Mouse (Mus musculus) forebrain, embryonic 16.5 days (tissue): Measurements from ENCODE around the gene Col9a2. TPM values are rescaled to one million over a fixed set of nuclear protein-coding genes. Genes with fewer than 3 reads are reported as not detected.

Experiments
- ATAC-seq: fragments of 200-750 bp; cut with Nextera tagmentation; 2 replicates; pipeline ENCODE4 v1.8.0; 2017; ENCODE audit warnings: mild to moderate bottlenecking, moderate library complexity
- H3K27ac ChIP-seq: fragments of 300-500 bp; sonication (generic); 2 replicates; pipeline ENCODE4 v1.5.1; 2014; ENCODE audit warnings: low read length, control low read depth
- H3K27me3 ChIP-seq: fragments of 300-500 bp; sonication (generic); replicated peaks from 2 replicates; pipeline ENCODE4 v1.6.1; 2014; ENCODE audit warnings: low read length; ENCODE audit not compliant: control insufficient read depth, insufficient read depth
- H3K36me3 ChIP-seq: fragments of 300-500 bp; sonication (generic); 2 replicates; pipeline ENCODE4 v1.6.1; 2014; ENCODE audit not compliant: control insufficient read depth, insufficient read depth
- H3K4me1 ChIP-seq: fragments of 300-500 bp; sonication (generic); replicated peaks from 2 replicates; pipeline ENCODE4 v1.6.1; 2014; ENCODE audit warnings: low read length; ENCODE audit not compliant: control insufficient read depth, insufficient read depth
- H3K4me2 ChIP-seq: fragments of 300-500 bp; sonication (generic); 2 replicates; pipeline ENCODE4 v1.6.1; 2014; ENCODE audit warnings: mild to moderate bottlenecking, low read length, control low read depth
- H3K4me3 ChIP-seq: fragments of 300-500 bp; sonication (generic); replicated peaks from 2 replicates; pipeline ENCODE4 v1.5.1; 2014; ENCODE audit warnings: mild to moderate bottlenecking, low read length, control low read depth
- H3K9ac ChIP-seq: fragments of 300-500 bp; sonication (generic); replicated peaks from 2 replicates; pipeline ENCODE4 v1.6.1; 2014; ENCODE audit warnings: low read depth, low read length, control low read depth
- H3K9me3 ChIP-seq: fragments of 300-500 bp; sonication (generic); 2 replicates; pipeline ENCODE4 v1.6.1; 2016; ENCODE audit warnings: low read length; ENCODE audit not compliant: control insufficient read depth
- WGBS: fragments of 180-500 bp; shearing (Covaris S2); extraction: QIAGEN DNeasy Blood & Tissue Kit; methylation state at CpG from one replicate; pipeline ENCODE4 v1.1.7; 2014; 5-methylcytosine and 5-hydroxymethylcytosine counted together
- polyA plus RNA-seq: library from polyadenylated mRNA; unstranded; fragments of >200 nt; fragmentation: Nextera tagmentation; extraction: Ambion mirVana; gene quantifications from 2 replicates; pipeline ENCODE4 v1.2.1, GENCODE M21; 2015

Gene Col9a2
- polyA plus RNA-seq, 1 experiment from 2014 or later, result 4.6 TPM

GRCm38 (mm10) chr4:121007006-121007405, 32.2 kb upstream of the Col9a2 start:
- H3K27me3 ChIP-seq, result no peaks in the 10 kb centered on the region
- no peak for ATAC-seq
- H3K36me3 ChIP-seq, result no peaks in the 10 kb centered on the region
- peaks cover 24% of the 10 kb centered on the region for H3K4me1 ChIP-seq
- no peak overlapping the region for H3K4me2 ChIP-seq
- H3K9me3 ChIP-seq, result no peaks in the 10 kb centered on the region
- H3K4me3 ChIP-seq, result no peak overlapping the region
- no peak overlapping the region for H3K9ac ChIP-seq
- no peak overlapping the region for H3K27ac ChIP-seq

DNA sequence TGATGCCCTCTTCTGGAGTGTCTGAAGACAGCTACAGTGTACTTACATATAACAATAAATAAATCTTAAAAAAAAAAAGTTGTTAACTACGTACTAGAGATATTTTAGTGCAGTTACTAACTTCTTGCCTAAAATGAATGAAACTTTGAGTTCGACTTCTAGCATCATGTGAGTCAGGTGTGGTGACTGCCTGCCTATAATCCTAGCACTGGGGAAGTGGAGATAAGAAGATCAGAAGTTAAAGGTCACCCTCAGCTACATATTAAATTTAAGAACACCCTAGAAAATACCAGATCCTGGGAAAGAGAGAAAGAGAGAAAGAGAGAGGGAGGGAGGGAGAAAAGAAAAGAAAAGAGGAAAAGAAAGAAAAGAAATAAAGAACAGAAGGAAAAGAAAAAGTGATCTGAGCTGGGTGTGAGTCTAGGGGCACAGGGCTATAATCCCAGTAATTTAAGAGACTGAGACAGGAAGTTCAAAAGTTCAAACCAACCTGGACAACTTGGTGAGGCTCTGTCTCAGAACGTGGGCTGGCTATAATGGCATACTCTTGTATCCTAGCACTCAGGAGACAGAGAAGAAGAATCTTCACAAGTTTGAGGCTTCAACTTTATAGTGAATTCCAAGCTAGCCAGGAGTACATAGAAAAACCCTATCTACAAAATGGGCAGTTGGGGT, 31.0 kb upstream of the Col9a2 start:
- peaks cover 14% of the 10 kb centered on the region for H3K4me1 ChIP-seq
- 86% methylated on average over 3 of the region's 3 CpGs for WGBS
- H3K36me3 ChIP-seq, result no peaks in the 10 kb centered on the region
- H3K27me3 ChIP-seq, result no peaks in the 10 kb centered on the region
- no peak overlapping the region for H3K4me2 ChIP-seq
- H3K27ac ChIP-seq, result no peak overlapping the region
- no peak overlapping the region for H3K4me3 ChIP-seq
- no peak overlapping the region for H3K9ac ChIP-seq
- no peaks in the 10 kb centered on the region for H3K9me3 ChIP-seq
- no peak for ATAC-seq

GRCm38 (mm10) chr4:121009151-121009550, 30.0 kb upstream of the Col9a2 start:
- Histone ChIP-seq H3K27ac (no peak overlapping the region), H3K4me3 (no peak overlapping the region), H3K36me3 (no peaks in the 10 kb centered on the region), H3K4me2 (no peak overlapping the region), H3K4me1 (peaks cover 6% of the 10 kb centered on the region), H3K27me3 (no peaks in the 10 kb centered on the region), H3K9ac (no peak overlapping the region), H3K9me3 (no peaks in the 10 kb centered on the region)
- 89% methylated on average over 5 of the region's 5 CpGs for WGBS
- ATAC-seq, result no peak

- H3K4me2 ChIP-seq, result no peak overlapping the region
- WGBS, result 86% methylated on average over 11 of the region's 11 CpGs
- H3K27me3 ChIP-seq, result no peaks in the 10 kb centered on the region
- H3K9me3 ChIP-seq, result no peaks in the 10 kb centered on the region
- H3K4me1 ChIP-seq, result peaks cover 14% of the 10 kb centered on the region
- no peak overlapping the region for H3K27ac ChIP-seq
- H3K4me3 ChIP-seq, result no peak overlapping the region
- no peak for ATAC-seq
- H3K36me3 ChIP-seq, result no peaks in the 10 kb centered on the region
- H3K9ac ChIP-seq, result no peak overlapping the region
Measured at GRCm38 (mm10) chr4:121010770-121011549, 28.2 kb upstream of the Col9a2 start.

- Histone ChIP-seq H3K9me3 (no peaks in the 10 kb centered on the region), H3K27ac (no peak overlapping the region), H3K4me1 (peaks cover 13% of the 10 kb centered on the region), H3K27me3 (no peaks in the 10 kb centered on the region), H3K4me2 (peak overlapping the region; percentile 18; the same call in 1 of the 2 replicates), H3K4me3 (no peak overlapping the region), H3K36me3 (no peaks in the 10 kb centered on the region), H3K9ac (no peak overlapping the region)
- no peak for ATAC-seq
- WGBS, result 84% methylated on average over 10 of the region's 10 CpGs
Measured at GRCm38 (mm10) chr4:121014594-121015267, 24.5 kb upstream of the Col9a2 start.

- H3K9me3 ChIP-seq, result no peaks in the 10 kb centered on the region
- WGBS, result 84% methylated on average over 7 of the region's 7 CpGs
- no peaks in the 10 kb centered on the region for H3K27me3 ChIP-seq
- no peaks in the 10 kb centered on the region for H3K36me3 ChIP-seq
- H3K4me2 ChIP-seq, result peak overlapping the region; percentile 18; the same call in 1 of the 2 replicates
- no peak overlapping the region for H3K4me3 ChIP-seq
- no peak overlapping the region for H3K9ac ChIP-seq
- no peak for ATAC-seq
- H3K4me1 ChIP-seq, result peaks cover 13% of the 10 kb centered on the region
- H3K27ac ChIP-seq, result no peak overlapping the region
Measured at GRCm38 (mm10) chr4:121015268-121015659, 23.9 kb upstream of the Col9a2 start.

GRCm38 (mm10) chr4:121016021-121016898, 22.9 kb upstream of the Col9a2 start:
- H3K4me3 ChIP-seq, result peak overlapping the region; percentile 86
- H3K4me2 ChIP-seq, result peak overlapping the region; percentile 76
- 5% methylated on average over 33 of the region's 40 CpGs for WGBS
- no peaks in the 10 kb centered on the region for H3K9me3 ChIP-seq
- H3K36me3 ChIP-seq, result no peaks in the 10 kb centered on the region
- ATAC-seq, result peak; percentile 26
- peak overlapping the region; percentile 90 for H3K9ac ChIP-seq
- H3K4me1 ChIP-seq, result peaks cover 13% of the 10 kb centered on the region
- H3K27me3 ChIP-seq, result no peaks in the 10 kb centered on the region
- H3K27ac ChIP-seq, result no peak overlapping the region; the same call in 1 of the 2 replicates

DNA sequence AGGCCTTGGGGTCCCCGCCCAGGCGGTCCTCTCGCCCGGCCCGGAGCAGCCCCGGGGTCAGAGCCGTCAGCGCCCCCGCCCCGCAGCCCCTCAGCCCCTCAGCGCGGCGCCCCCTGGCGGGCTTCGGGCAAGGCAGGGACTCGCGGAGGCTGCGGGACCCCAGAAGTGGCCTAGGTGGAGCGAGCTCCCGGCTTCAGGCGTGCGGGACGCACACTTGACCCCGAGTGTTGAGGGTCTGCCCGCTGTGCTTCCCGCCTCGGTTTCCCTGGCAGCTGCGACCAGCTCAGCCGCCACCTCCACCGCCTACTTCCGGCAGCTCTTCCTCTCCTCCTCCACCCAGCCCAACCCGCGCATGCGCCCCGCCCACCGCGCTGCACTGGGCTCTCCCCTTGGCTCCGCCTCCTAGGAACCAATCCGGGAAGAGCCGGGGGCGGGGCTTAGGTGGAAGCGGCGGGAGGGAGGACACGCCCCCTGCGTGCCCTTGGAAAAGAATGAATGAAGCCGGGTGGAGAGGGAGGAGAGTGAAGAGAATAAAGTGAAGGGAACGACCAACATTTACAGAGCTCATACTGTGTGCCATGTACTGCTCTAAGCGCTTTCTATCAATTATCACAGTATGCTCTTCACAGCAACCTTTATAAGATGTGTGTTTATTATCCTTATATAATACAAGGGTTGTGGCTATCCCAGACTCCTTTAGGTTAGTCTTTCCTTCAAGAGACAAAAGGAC, 22.1 kb upstream of the Col9a2 start, which contains the start of gene Smap2:
Gene Smap2 (minus strand): TSS at position 320 of the 730 bp plus-strand sequence.
- WGBS, result under 1% methylated on average over 39 of the region's 48 CpGs
- peak within 1 kb of the TSS; percentile 76 for H3K4me2 ChIP-seq
- ATAC-seq, result peak; percentile 97

More for the DNA sequence above, 22.1 kb upstream of the Col9a2 start, which contains the start of gene Smap2:
- Histone ChIP-seq H3K27ac (peak within 1 kb of the TSS; percentile 72), H3K9ac (peak within 1 kb of the TSS; percentile 90), H3K4me1 (peaks cover 13% of the 10 kb centered on the region), H3K36me3 (no peaks in the 10 kb centered on the region), H3K9me3 (no peaks in the 10 kb centered on the region), H3K27me3 (no peaks in the 10 kb centered on the region), H3K4me3 (peak within 1 kb of the TSS; percentile 86)
